Mouse (Mus musculus): Measurements from ENCODE around the gene Dohh. TPM values are rescaled to one million over a fixed set of nuclear protein-coding genes. Genes with fewer than 3 reads are reported as not detected.

The Dohh gene
- polyA plus RNA-seq, 1 experiment from 2014 or later, result 42.1 TPM

DNA sequence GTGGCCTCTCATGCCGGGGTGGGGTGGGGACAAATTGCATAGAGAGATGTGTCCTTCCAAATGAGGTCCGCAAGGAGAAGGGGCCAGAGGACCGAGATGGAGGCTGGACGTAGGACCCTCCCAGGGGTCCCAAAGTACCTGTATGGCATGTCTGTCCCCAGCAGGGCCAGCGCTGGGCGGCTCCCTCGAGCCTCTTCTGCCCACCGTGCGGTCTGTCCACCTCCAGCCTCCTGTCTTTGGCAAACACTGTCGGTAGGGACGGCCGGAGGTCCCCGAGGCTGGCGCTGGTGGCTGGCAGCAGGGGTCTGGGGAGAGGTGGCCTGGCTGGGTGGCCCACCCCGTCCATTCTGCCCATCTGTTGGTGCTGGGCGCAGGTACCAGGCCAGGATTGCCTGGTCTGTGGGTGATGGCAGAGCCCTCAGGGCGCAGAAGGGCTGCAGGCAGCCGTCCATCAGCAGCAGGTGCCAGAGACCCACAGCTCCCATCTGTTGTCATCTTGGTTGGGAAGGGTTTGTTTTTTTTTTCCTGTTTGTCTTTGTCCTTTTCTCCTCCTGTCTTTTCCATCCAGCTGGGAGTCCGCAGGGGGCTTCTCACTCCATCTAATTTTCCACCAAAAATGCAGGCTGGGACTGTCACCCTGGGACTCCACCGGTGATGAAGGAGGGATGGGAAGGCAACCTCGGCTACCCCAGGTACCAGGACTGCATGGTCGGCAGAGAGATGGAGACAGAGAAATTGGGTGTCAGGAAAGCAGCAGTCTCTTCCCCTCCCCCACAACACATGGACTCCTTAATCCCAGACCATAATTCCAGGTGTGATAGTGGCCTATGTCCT, 16.4 kb downstream of the Dohh start:
- H3K27me3 ChIP-seq (ENCODE audit: insufficient read depth, low read length), result no peaks in the 10 kb centered on the region

DNA sequence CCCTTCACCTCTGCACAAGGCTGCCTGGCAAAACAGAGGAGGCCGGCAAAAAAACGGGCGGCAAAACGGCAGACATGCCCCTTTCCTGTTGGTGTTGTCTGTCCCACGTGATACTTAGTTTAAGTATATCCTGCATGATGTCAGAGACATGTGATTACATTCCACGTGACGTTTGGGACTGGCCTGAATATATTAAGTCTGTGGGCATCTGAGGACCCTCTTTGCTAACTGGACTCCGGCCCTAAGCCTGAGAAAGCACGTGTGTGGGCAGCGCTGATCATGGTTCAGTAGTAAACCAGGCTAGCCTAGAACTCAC, 16.9 kb downstream of the Dohh start:
- Histone ChIP-seq H3K4me2 (ENCODE audit: low read depth, low read length) (no peak overlapping the region), H3K4me3 (ENCODE audit: low read depth, low read length) (no peak overlapping the region), H3K27me3 (ENCODE audit: insufficient read depth, low read length) (no peaks in the 10 kb centered on the region), H3K36me3 (replicated peaks; ENCODE audit: insufficient read depth, low read length) (peaks cover 34% of the 10 kb centered on the region), H3K4me1 (ENCODE audit: insufficient read depth) (peaks cover 14% of the 10 kb centered on the region), H3K9me3 (ENCODE audit: low read length) (no peaks in the 10 kb centered on the region), H3K9ac (replicated peaks) (no peak overlapping the region), H3K27ac (ENCODE audit: low read depth) (peak overlapping the region; percentile 71)
- no peak for ATAC-seq
- DNase-seq, result no peak
- 59% methylated on average over 10 of the region's 10 CpGs for WGBS (ENCODE audit: insufficient replicate concordance)
- TF ChIP-seq EP300 (IDR thresholded peaks at IDR 0.05; ENCODE audit: low read depth) (no peak), CTCF (IDR thresholded peaks at IDR 0.05; ENCODE audit: low read depth) (no peak)

More for the DNA sequence above, 16.4 kb downstream of the Dohh start:
- Histone ChIP-seq H3K9me3 (ENCODE audit: low read length) (no peaks in the 10 kb centered on the region), H3K4me2 (ENCODE audit: low read depth, low read length) (no peak overlapping the region), H3K36me3 (replicated peaks; ENCODE audit: insufficient read depth, low read length) (peaks cover 34% of the 10 kb centered on the region), H3K4me1 (ENCODE audit: insufficient read depth) (peaks cover 14% of the 10 kb centered on the region), H3K27ac (ENCODE audit: low read depth) (peak overlapping the region; percentile 71; the same call in 1 of the 2 replicates), H3K4me3 (ENCODE audit: low read depth, low read length) (no peak overlapping the region), H3K9ac (replicated peaks) (no peak overlapping the region)
- TF ChIP-seq CTCF (IDR thresholded peaks at IDR 0.05; ENCODE audit: low read depth) (no peak), EP300 (IDR thresholded peaks at IDR 0.05; ENCODE audit: low read depth) (no peak)
- DNase-seq (no peak), ATAC-seq (no peak)
- 75% methylated on average over 22 of the region's 22 CpGs for WGBS (ENCODE audit: insufficient replicate concordance)

DNA sequence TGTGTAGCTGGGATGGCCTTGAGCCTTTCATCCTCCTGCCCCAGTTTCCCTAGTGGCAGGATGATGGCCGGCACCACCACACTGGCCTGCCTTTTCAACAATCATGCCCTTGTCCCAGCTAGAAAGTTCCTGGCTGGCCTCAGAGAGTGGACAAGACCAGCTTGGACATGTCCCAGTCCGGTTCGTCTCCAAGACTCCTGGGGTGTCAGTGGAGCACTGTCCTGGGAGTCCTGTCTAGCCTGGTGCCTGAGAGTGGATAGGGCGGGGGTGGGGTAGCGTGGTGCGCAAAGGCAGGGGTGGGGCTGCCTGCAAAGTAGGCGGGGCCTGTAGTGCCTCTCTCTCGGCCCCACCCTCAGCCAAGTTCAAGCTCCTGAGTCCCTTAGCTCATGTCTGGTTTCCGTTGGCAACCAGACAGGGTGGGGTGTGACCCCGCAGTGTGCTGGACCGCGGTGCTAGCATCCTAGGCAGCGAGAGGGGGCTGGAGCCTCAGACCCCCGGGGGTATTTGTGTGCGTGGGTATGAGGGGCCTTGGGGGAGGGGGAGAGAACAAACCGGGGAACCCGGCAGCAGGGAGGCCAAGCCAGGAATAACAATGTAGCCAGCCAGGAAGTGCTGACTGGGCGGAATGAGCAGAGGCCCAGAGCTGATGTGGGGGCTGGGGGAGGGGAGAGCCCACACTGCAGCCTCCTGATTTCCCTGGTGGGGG, 17.4 kb downstream of the Dohh start:
- TF ChIP-seq CTCF (IDR thresholded peaks at IDR 0.05; ENCODE audit: low read depth), result no peak
- H3K9ac ChIP-seq (replicated peaks), result no peak overlapping the region; the same call in 1 of the 2 replicates
- H3K36me3 ChIP-seq (replicated peaks; ENCODE audit: insufficient read depth, low read length), result peaks cover 34% of the 10 kb centered on the region
- no peaks in the 10 kb centered on the region for H3K27me3 ChIP-seq (ENCODE audit: insufficient read depth, low read length)
- ATAC-seq (peak; percentile 78), DNase-seq (peak; percentile 79)
- peak overlapping the region; percentile 29; the same call in 1 of the 2 replicates for H3K4me2 ChIP-seq (ENCODE audit: low read depth, low read length)
- peak overlapping the region; percentile 71 for H3K27ac ChIP-seq (ENCODE audit: low read depth)
- H3K4me1 ChIP-seq (ENCODE audit: insufficient read depth), result peaks cover 14% of the 10 kb centered on the region
- H3K4me3 ChIP-seq (ENCODE audit: low read depth, low read length), result no peak overlapping the region
- no peaks in the 10 kb centered on the region for H3K9me3 ChIP-seq (ENCODE audit: low read length)
- 26% methylated on average over 17 of the region's 18 CpGs for WGBS (ENCODE audit: insufficient replicate concordance)

DNA sequence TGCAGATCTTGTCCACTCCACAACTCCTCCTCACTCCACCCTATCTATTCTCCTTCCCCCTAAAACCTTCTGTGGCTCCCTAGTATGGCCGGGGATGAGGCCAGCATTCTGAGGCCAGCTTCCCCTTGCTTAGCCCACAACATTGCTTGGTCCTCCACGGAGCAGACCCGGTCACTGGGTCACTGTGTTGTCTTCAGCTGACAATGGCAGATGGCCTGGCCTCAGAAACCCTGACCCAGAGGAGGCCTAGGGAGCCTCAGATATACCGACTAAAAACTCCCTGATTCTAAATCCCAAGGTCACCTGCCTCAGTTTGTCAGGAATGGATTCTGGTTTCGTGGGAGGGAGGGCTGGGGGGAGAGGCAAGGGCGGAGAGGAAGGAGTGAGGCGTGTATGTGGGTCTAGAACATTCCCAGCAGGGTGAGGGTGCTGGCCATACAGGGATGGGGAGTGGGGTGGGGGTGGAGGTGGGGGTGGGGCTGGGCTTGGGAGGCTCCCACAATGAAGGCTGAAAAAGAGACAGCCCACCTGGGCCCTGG, 18.1 kb downstream of the Dohh start:
- 52% methylated on average over 7 of the region's 7 CpGs for WGBS (ENCODE audit: insufficient replicate concordance)
- ATAC-seq, result peak; percentile 14

GRCm38 (mm10) chr10:81403511-81403910, 19.3 kb downstream of the Dohh start:
- Histone ChIP-seq H3K27me3 (ENCODE audit: insufficient read depth, low read length) (peaks cover 3% of the 10 kb centered on the region; the same call in 1 of the 2 replicates), H3K36me3 (replicated peaks; ENCODE audit: insufficient read depth, low read length) (peaks cover 32% of the 10 kb centered on the region), H3K9me3 (ENCODE audit: low read length) (no peaks in the 10 kb centered on the region), H3K4me2 (ENCODE audit: low read depth, low read length) (no peak overlapping the region), H3K9ac (replicated peaks) (no peak overlapping the region), H3K4me1 (ENCODE audit: insufficient read depth) (peaks cover 29% of the 10 kb centered on the region), H3K27ac (ENCODE audit: low read depth) (no peak overlapping the region; the same call in 1 of the 2 replicates), H3K4me3 (ENCODE audit: low read depth, low read length) (no peak overlapping the region)
- DNase-seq (no peak), ATAC-seq (no peak)
- 84% methylated on average over 10 of the region's 10 CpGs for WGBS (ENCODE audit: insufficient replicate concordance)
- TF ChIP-seq CTCF (IDR thresholded peaks at IDR 0.05; ENCODE audit: low read depth) (no peak), EP300 (IDR thresholded peaks at IDR 0.05; ENCODE audit: low read depth) (no peak)

More for the DNA sequence above, 18.1 kb downstream of the Dohh start:
- H3K27ac ChIP-seq (ENCODE audit: low read depth), result peak overlapping the region; percentile 71
- peaks cover 35% of the 10 kb centered on the region for H3K36me3 ChIP-seq (replicated peaks; ENCODE audit: insufficient read depth, low read length)
- peak overlapping the region; percentile 29; the same call in 1 of the 2 replicates for H3K4me2 ChIP-seq (ENCODE audit: low read depth, low read length)
- H3K4me3 ChIP-seq (ENCODE audit: low read depth, low read length), result no peak overlapping the region
- DNase-seq, result no peak
- no peaks in the 10 kb centered on the region for H3K9me3 ChIP-seq (ENCODE audit: low read length)
- no peaks in the 10 kb centered on the region for H3K27me3 ChIP-seq (ENCODE audit: insufficient read depth, low read length)
- TF ChIP-seq CTCF (IDR thresholded peaks at IDR 0.05; ENCODE audit: low read depth) (no peak), EP300 (IDR thresholded peaks at IDR 0.05; ENCODE audit: low read depth) (no peak)
- H3K9ac ChIP-seq (replicated peaks), result no peak overlapping the region
- H3K4me1 ChIP-seq (ENCODE audit: insufficient read depth), result peaks cover 18% of the 10 kb centered on the region

DNA sequence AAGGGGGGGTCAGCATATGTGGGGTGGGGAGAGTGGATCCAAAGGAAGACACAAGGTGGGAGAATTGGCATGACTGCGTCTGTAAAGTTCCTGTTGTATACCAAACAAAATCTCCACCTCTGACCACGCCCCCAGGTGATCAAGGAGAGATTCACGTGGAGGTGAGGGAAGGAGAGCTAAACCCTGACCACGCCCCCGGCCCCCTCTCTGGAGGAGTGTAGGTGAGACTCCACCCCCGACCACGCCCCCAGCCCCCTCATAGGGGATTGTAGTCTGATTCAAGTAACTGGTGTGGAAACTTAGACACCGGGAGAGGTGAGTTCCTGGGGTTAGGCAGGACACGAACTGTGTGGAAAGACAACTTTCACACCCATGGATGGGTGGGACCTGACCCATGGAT, 19.9 kb downstream of the Dohh start:
- no peak for ATAC-seq
- TF ChIP-seq EP300 (IDR thresholded peaks at IDR 0.05; ENCODE audit: low read depth), result no peak
- TF ChIP-seq CTCF (IDR thresholded peaks at IDR 0.05; ENCODE audit: low read depth), result no peak
- peaks cover 4% of the 10 kb centered on the region; the same call in 1 of the 2 replicates for H3K27me3 ChIP-seq (ENCODE audit: insufficient read depth, low read length)
- no peak overlapping the region for H3K27ac ChIP-seq (ENCODE audit: low read depth)
- 55% methylated on average over 9 of the region's 9 CpGs for WGBS (ENCODE audit: insufficient replicate concordance)
- no peak overlapping the region for H3K4me3 ChIP-seq (ENCODE audit: low read depth, low read length)
- DNase-seq, result no peak
- peak overlapping the region; percentile 40; the same call in 1 of the 2 replicates for H3K4me2 ChIP-seq (ENCODE audit: low read depth, low read length)
- H3K9ac ChIP-seq (replicated peaks), result no peak overlapping the region
- peaks cover 31% of the 10 kb centered on the region for H3K36me3 ChIP-seq (replicated peaks; ENCODE audit: insufficient read depth, low read length)
- no peaks in the 10 kb centered on the region for H3K9me3 ChIP-seq (ENCODE audit: low read length)
- peaks cover 35% of the 10 kb centered on the region for H3K4me1 ChIP-seq (ENCODE audit: insufficient read depth)

All from liver, postnatal 0 days (tissue).